Mouse (Mus musculus) urinary bladder, adult 2 months (tissue): ENCODE data around the gene 0610010F05Rik. TPM values are rescaled to one million over a fixed set of nuclear protein-coding genes. Genes with fewer than 3 reads are reported as not detected.

ENCODE experiments used
- DNase-seq: peaks from one replicate; pipeline ENCODE4 v3.0.0; 2022; ENCODE audit warnings: low spot score
- polyA plus RNA-seq: library from polyadenylated mRNA; depleted of rRNA; stranded (reverse); fragments of >200 nt; gene quantifications from 2 replicates; pipeline ENCODE4 v1.2.3, GENCODE M21; 2012; rRNA removed

Gene 0610010F05Rik
- polyA plus RNA-seq, 1 experiment, result 8.5 TPM

DNA sequence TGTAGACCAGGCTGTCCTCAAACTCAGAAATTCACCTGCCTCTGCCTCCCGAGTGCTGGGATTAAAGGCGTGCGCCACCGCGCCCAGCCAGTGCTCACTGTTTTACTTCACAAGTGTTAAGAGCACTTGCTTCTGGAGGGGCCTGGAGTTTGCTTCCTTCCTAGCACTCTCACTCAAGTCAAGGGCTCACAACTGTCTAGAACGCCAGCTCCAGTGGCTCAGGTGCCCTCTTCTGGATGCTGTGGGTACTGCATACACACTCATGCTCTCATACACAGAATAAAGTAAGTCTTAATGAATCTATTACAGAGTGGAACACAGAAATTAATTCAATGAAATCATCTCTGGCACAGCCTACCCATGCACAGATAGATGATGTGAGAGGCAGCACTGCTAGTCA, 67.7 kb downstream of the 0610010F05Rik start:
- DNase-seq, result peak; percentile 37

DNA sequence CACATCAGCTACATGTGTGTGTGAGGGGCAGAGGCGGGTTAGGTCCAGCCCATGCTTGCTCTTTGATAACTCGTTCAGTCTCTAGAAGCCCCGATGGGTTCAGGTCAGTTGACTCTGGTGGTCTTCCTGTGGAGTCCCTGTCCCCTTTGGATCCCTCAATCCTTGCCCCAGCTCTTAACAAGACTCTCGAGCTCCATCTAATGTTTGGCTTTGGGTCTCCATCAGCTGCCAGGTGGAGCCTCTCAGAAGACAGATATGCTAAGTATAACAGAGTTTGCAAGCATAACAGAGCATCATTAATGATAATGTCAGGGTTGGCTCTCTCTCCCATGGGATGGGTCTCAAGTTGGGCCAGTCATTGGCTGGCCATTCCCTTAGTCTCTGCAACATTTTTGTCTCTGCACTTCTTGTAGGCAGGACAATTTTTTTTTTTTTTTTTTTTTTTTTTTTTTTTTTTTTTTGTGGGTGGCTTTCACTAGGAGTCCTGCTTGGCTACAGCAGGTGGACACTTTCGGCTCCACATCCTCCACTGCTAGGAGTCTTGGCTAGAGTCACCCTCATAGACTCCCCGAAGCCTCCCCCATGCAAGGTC, 76.3 kb downstream of the 0610010F05Rik start:
- DNase-seq, result no peak

DNA sequence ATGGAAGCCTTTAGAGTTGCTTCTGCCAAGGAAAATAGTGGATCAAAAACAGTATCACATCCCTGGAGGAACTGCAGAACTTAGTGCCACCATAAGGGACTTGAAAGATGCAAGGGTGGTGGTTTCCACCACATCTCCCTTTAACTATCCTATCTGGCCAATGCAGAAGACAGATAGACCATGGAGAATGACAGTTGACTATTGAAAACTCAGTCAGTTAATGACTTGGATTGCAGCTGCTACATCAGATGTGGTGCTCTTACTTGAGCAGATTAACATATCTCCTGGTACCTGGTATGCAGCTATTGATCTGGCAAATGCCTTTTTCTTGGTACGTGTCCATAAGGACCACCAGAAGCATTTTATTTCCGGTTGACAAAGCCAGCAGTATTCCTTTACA, 96.0 kb downstream of the 0610010F05Rik start:
- no peak for DNase-seq

DNA sequence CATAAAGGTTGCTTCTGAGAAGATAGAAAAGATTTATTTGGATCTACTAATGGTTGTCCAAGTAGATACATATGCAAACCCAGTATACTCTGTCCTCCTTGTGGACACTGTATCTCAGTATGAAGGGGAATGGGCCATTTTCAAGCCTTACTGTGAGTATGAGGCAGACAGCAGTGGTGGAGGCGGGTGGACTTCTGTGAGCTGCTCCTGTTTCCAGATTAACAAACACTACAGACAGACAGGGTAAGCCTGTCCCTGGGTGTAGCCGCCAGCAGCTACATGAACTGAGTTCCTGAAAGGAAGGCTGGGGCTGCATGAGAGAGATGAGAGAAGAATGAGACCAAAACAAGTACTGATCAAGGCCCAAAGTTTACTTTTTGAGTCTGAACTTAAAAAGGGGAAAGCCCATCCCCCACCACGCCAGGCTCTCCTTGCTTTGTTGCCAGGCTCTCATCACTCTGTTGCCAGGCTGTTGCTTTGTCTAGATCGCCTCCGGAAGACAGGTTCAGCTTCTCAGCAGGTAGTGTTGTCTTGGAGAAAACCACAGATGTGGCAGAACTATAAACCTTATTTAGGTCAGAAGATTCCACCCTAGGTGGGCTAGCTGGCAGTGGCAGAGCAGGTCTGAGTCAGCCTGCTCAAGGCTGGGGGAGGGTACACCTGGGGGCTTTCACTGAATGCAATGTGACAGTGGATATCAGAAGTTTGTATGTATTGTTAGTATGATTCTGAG, 112.8 kb downstream of the 0610010F05Rik start, which contains the start of gene 1700093K21Rik:
Gene 1700093K21Rik (minus strand): TSS at position 683 of the 733 bp plus-strand sequence.
- DNase-seq, result no peak

DNA sequence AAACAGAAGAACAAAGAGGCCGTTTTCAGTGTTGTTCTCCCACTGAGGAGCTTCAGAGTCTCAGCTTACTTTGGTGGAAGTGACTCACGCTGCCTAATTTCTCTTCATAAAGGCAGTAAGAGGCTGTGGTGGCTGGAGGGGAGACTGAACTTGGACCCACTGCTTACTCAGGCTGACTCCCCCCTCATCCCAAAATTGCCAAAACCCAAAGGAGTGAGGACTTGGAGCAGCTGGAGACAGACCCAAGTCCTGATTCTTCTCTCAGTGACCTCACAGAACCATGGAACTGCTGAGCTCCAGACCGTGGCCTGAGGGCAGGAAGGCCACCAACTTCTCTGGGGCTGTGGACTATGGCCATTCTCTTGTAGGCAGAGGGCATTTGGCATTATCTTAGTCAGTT, 114.5 kb downstream of the 0610010F05Rik start:
- no peak for DNase-seq

DNA sequence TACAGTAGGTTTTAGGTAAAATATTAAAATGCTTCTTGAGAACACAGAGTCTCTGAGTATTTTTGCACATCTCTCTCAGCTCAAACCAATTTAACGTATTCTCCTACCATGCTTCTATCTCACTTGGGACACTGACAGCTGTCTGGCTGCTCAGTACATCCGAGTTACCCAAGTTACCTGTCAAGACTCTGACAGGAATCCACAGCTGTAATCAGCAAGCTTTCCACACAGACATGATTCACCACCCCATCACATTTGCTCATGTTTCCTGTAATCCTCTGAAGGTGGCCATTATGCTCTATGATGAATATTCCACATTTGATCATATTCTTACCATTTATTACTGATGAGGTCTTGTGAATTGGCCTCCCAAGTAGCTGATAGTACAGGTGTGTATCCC, 118.1 kb downstream of the 0610010F05Rik start:
- DNase-seq, result no peak

Other genes with a start within 250 kb of the 0610010F05Rik start
- 33.1 and 43.6 TPM in 2 replicates for gene Ahsa2, start 135.6 kb downstream of the 0610010F05Rik start, polyA plus RNA-seq
- 0.44 and 0.61 TPM in 2 replicates for gene 1700093K21Rik, start 112.5 kb downstream of the 0610010F05Rik start, polyA plus RNA-seq
- 11.0 and 11.2 TPM in 2 replicates for gene Pus10, start 32.0 kb upstream of the 0610010F05Rik start, polyA plus RNA-seq
- gene Pex13, start 32.3 kb upstream of the 0610010F05Rik start, polyA plus RNA-seq, result 17.0 and 23.1 TPM in 2 replicates
- gene Rel, start 137.3 kb upstream of the 0610010F05Rik start, polyA plus RNA-seq, result 3.2 and 3.6 TPM in 2 replicates